Mouse (Mus musculus) R1 (cell line): ENCODE measurements around the gene Cyp2a22.
"Not testable (repeated sequence)": the region's sequence is repeated elsewhere in the genome, so short reads cannot be mapped to it uniquely, and the experiment has no call there.

ENCODE experiments used
- DNase-seq: peaks from one replicate; pipeline ENCODE4 v3.0.0-alpha.2; 2018; ENCODE audit warnings: low read depth, low spot score

The Cyp2a22 gene

DNA sequence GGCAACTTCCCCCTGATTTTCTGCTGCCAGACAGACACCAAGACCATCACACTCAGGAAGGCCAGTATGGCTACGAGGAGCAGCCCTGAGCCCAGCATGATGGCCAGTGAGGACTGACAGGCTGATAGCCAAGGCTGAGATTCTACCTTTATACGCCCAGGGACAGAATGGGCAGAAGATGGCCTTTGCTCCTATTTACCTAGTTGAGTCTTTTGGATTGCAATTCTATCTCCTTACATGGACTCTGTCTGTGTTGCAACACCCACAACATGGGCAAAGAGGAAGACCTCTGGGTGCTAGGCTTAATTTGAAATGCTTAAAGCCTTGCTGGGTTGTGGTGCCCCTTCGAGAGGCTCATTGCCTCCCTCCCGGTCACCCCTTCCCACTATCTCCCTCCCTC, at the start of gene Cyp2a22:
Cyp2a22 (minus strand) TSS at position 123 of the 400 bp plus-strand sequence.
- DNase-seq, result no peak

DNA sequence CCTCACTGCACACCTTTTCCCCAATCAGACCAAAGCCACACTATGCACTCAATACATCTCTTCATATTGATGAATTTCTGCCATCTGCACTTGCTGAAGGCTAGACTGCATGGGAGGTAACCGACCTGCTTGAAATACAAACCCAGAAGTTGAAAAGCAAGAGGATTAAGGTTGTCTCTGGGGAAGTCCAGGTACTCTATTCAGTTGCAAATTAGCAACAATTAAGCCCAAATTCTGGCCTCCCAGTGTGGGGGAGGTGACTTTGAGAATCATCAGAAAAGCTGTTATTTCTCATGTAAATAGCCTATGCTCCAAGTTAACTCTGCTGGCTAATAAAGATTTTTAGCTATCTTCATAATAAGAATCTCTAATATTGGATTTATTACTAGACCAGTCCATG, 44.0 kb upstream of the Cyp2a22 start:
- DNase-seq, result peak; percentile 94

DNA sequence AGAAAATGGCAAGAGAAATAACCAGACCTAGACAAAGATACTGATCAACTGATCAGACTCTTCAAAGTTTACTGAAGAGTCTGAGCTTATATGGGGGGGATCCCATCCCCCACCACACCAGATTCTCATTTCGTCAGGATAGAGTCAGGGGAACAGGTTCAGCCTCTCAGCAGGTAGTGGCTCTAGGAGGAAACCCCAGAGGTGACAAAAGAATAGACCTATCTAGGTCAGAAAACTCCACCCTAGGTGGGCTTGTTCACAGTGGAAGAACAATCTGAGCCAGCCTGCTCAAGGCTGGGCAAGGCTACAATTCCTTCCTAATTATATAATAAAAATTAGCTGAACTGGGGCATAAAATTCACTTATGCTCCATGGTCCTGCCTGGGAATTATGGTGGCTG, 43.4 kb upstream of the Cyp2a22 start:
- DNase-seq, result peak; percentile 89

DNA sequence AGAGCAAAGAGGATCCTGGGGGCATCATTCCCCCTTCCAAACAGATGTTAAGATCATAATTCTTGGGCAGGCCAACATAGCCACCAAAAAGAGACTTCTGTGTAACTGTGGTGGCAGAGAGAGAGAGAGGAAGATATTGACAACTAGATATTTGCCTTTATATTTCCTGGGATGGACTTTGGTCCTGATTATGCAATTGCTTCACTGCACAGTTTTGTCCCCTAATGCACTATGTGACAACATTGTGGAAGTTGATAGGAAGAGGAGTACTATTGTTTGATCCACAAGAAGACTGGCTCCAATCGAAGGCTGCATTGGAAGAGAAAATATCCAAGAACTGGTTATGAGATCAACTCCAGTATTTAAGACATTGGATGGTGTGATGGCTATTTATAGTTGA, 42.8 kb upstream of the Cyp2a22 start:
- DNase-seq, result not testable (repeated sequence)

DNA sequence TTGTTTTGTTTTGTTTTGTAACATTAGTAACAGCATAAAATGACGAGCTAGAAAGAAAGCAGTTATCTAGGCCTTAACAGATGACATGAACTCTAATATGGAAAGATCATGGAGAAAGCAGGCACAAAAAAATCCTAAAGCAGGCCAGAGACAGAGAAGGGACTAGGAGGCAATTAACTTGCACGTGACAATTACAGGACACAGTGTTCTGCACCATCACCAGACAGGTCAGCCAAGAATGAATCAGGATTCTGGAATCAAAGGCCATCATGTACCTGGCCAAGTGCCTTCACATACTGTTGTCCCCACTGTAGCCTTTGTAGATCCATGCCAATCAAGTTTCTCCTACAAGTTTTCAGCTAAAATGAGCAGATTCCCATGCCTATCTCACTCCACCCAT, 42.3 kb upstream of the Cyp2a22 start:
- DNase-seq, result not testable (repeated sequence)

DNA sequence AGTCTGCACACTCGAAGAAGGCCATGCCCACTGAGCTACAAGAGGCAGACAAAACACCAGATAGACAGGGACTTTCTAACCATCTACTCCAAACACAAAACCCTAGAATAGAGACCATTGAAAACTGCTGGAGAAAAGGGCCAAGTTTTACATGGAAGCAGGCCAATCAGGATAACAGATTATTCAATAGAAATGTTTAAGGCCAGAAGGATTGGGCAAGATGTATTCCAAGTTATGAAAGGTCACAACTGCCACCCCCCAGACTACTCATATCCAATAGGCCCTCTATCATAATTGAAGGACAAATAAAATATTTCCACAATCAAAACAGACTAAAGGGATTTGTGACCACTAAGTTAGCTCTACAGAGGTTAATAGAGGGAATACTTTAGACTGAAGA, 23.2 kb upstream of the Cyp2a22 start:
- DNase-seq, result not testable (repeated sequence)

DNA sequence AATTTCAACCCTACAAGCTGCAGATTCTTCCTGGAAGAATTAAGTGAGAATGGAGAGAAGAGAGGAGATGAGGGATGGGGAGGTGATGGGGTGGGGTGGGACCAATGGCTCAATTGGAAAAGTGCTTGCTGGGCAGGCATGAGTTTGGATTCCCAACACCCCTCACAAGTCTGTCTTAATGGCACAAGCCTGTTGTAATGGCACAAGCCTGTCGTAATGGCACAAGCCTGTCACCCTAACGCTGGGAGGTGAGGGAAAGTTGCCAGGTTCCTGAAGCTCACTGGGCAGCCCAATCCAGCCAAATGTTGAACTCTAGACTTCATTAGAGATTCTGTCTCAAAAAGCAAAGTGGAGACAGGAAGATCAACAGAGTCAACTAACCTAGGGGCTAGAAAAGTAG, 14.1 kb upstream of the Cyp2a22 start:
- not testable (repeated sequence) for DNase-seq

DNA sequence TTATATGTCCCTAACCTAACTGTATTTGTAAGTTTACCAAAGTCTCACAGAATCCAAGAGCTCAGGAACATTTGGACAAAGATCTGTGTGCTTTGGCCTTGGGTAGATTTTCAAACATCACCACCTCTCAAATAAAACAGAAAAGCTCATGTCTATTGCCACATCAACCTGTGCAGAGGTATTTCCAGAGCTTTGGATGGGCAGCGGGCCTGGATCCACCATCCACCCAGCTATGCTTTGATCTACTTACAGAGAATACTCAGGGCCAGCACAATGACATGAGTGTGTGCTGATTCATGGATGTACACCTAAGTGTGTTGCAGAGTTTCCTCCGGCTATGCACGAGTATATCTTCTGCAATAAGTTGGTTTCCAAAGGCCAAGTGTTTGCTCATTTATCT, 13.5 kb upstream of the Cyp2a22 start:
- DNase-seq, result not testable (repeated sequence)

DNA sequence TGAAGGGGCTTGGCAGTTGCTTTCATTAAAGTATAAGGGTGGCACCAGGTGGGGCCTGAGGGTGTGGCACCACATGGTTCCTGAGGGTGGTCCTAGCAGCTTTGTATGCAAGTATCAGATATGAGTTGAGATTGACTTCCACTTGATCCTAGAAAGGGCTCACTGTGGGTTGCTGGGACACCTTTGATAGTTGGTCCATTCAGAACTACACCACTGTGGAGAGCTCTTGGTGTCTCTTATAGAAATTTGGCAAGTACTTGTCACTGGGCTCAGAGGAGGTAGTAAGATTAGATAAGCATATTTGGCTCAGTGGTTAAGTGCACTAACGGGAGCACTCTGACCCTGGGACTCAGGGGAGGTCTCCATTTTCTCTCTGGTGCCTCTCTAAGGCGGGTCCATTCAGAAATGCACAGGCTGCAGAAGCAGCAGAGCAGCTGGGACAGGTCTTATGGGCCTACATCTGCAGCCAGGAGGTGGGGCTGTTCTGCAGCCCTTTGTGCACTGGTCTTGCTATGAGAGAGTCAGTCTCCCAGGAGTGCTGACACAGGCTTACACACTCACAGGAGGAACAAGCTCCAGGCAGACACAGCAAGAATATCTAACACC, 2.2 kb upstream of the Cyp2a22 start:
- DNase-seq, result peak; percentile 3

DNA sequence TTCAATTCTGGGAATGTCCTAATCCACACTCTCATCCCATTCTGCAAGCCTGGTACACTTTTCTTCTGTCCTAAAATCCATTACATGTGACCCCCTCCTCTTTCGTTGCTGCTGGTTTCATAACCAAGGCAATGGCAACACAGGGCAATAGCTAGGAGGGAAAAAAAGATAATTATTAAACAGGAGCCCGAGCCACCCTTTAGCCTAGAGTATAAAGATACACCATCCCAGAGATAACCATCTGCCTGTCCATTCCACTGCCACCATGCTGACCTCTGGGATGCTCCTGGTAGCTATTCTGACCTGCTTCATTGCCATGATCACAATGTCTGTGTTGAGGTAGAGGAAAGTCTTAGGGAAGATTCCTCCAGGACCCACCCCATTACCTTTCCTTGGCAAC, 22.1 kb downstream of the Cyp2a22 start:
- not testable (repeated sequence) for DNase-seq
